Mouse (Mus musculus): Measurements from ENCODE around the gene Klc1.

Gene Klc1

GRCm38 (mm10) chr12:111774156-111774555 is 15.5 kb downstream of the Klc1 start:
- DNase-seq (ENCODE audit: low spot score): no peak

- DNase-seq (ENCODE audit: low spot score): no peak
These were observed 16.2 kb downstream of the Klc1 start for GRCm38 (mm10) chr12:111774845-111775244.

GRCm38 (mm10) chr12:111777919-111778318 is 19.3 kb downstream of the Klc1 start:
- DNase-seq (ENCODE audit: low spot score): no peak

- DNase-seq (ENCODE audit: low spot score): no peak
These were observed 20.9 kb downstream of the Klc1 start for GRCm38 (mm10) chr12:111779544-111779943.

GRCm38 (mm10) chr12:111785174-111785573 is 26.5 kb downstream of the Klc1 start:
- no peak for DNase-seq (ENCODE audit: low spot score)

- DNase-seq (ENCODE audit: low spot score): peak; percentile 17
These were observed 28.4 kb downstream of the Klc1 start for GRCm38 (mm10) chr12:111787015-111787414.

- no peak for DNase-seq (ENCODE audit: low spot score)
These were observed 31.4 kb downstream of the Klc1 start for GRCm38 (mm10) chr12:111790090-111790489.

GRCm38 (mm10) chr12:111790631-111791030 is 32.0 kb downstream of the Klc1 start:
- no peak for DNase-seq (ENCODE audit: low spot score)

GRCm38 (mm10) chr12:111791474-111792104 is 32.9 kb downstream of the Klc1 start:
- no peak for DNase-seq (ENCODE audit: low spot score)

GRCm38 (mm10) chr12:111794102-111794501 is 35.5 kb downstream of the Klc1 start:
- no peak for DNase-seq (ENCODE audit: low spot score)

- DNase-seq (ENCODE audit: low spot score): no peak
These were observed 36.0 kb downstream of the Klc1 start for GRCm38 (mm10) chr12:111794526-111795179.

GRCm38 (mm10) chr12:111795180-111795895 is 36.7 kb downstream of the Klc1 start:
- no peak for DNase-seq (ENCODE audit: low spot score)

- DNase-seq (ENCODE audit: low spot score): no peak
These were observed 38.6 kb downstream of the Klc1 start for GRCm38 (mm10) chr12:111797251-111797650.

GRCm38 (mm10) chr12:111798493-111798892 is 39.8 kb downstream of the Klc1 start:
- no peak for DNase-seq (ENCODE audit: low spot score)

GRCm38 (mm10) chr12:111800459-111801183 is 42.0 kb downstream of the Klc1 start:
- DNase-seq (ENCODE audit: low spot score): no peak

GRCm38 (mm10) chr12:111803538-111803937 is 44.9 kb downstream of the Klc1 start:
- DNase-seq (ENCODE audit: low spot score): no peak

GRCm38 (mm10) chr12:111808775-111809174 is 50.1 kb downstream of the Klc1 start:
- no peak for DNase-seq (ENCODE audit: low spot score)

- peak; percentile 69 for DNase-seq (ENCODE audit: low spot score)
These were observed 51.1 kb downstream of the Klc1 start for GRCm38 (mm10) chr12:111809762-111810161.

GRCm38 (mm10) chr12:111812075-111812474 is 53.4 kb downstream of the Klc1 start:
- no peak for DNase-seq (ENCODE audit: low spot score)

GRCm38 (mm10) chr12:111812611-111813010 is 54.0 kb downstream of the Klc1 start:
- DNase-seq (ENCODE audit: low spot score): no peak

- no peak for DNase-seq (ENCODE audit: low spot score)
These were observed 54.6 kb downstream of the Klc1 start for GRCm38 (mm10) chr12:111813111-111813765.
